Mouse (Mus musculus) erythroid progenitor cell, adult 5-6 weeks (primary cell): ENCODE results near the gene Tmem179. TPM values are rescaled to one million over a fixed set of nuclear protein-coding genes. Genes with fewer than 3 reads are reported as not detected.

ENCODE experiments used
- ATAC-seq: replicated peaks from 2 replicates; pipeline ENCODE4 v1.8.0; 2016; ENCODE audit warnings: moderate number of reproducible peaks, mild to moderate bottlenecking, moderate TSS enrichment, inconsistent platforms; ENCODE audit not compliant: poor library complexity, low FRiP score, severe bottlenecking
- total RNA-seq, 2 experiments: library from RNA; stranded (forward) in 1 of 2; stranded (reverse) in 1 of 2; fragments of 150-400 nt in 1 of 2; fragments of 186-747, 209-891 nt in 1 of 2; gene quantifications; 2 replicates each; pipeline versions ENCODE4 v1.2.3 to v1.2.4; 2015 to 2017; ENCODE audit warnings: low replicate concordance in 2 of 2

Gene Tmem179
- total RNA-seq, 2 experiments from 2014 or later: not detected

DNA sequence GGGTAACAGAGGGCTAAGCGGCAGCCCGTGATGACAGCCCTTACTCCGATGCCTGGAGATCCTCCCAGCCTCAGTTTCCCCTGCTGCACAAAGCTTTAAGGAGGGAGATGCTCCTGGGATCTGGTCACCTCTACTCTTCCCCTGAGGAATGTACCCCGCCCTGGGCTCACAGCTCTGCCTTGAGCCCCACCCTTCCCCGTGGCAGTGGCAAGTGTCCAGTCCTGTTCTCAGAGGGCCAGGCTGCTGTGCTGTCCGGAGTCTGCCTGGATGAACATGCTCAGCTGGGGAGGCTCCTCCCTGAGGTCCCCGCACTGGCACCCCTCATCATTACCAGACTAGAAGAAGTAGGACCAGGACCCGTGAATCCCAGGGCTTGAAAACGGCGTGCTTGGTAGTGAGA lies 49.2 kb downstream of the Tmem179 start:
- ATAC-seq: no peak

GRCm38 (mm10) chr12:112465928-112466327 lies 50.6 kb downstream of the Tmem179 start:
- peak; percentile 46; the same call in 1 of the 2 replicates for ATAC-seq

DNA sequence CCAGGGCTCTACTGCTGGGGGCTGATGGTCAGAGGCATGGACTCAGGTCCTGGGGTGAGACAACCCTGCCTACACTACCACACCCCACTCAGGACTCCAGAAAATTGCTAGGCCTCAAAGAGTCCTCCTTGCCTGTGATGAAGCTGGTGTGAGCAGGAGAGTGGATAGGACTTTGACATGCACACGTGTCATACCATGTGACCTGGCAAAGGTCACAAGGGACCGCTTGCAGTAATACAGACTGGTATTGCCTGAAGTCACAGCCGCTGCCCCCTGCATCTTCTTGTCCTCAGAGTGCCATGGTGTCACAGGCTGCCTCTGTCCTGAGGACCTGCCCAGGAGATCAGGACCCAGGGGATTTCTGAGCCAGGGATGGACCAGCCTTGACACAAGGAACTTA lies 52.0 kb downstream of the Tmem179 start:
- ATAC-seq: no peak

GRCm38 (mm10) chr12:112463750-112464444 lies 52.6 kb downstream of the Tmem179 start:
- ATAC-seq: no peak

- ATAC-seq: no peak
Measured at GRCm38 (mm10) chr12:112463209-112463608, 53.3 kb downstream of the Tmem179 start.

DNA sequence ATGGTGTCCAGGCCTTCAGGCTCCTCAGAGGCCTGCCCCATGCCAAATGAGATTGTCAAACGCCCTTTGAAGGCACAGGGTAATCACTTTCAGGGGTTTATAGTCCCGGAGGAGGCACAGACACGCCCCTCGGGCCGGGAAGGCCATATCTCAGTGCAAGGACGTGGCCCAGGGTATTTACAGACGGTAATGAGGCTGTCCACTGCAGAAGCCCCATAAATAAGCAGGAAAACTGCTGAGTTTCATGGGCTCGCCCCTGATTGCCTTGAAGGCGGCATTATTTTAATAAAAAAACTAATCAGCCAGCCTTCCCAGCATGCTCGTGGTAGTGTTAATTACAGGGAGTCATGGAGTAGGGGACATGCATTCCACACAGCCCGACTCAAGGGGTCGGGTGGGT lies 54.1 kb downstream of the Tmem179 start:
- ATAC-seq: no peak

GRCm38 (mm10) chr12:112457839-112458238 lies 58.7 kb downstream of the Tmem179 start:
- no peak for ATAC-seq

GRCm38 (mm10) chr12:112456144-112456713 lies 60.3 kb downstream of the Tmem179 start:
- no peak for ATAC-seq

GRCm38 (mm10) chr12:112451826-112452225 lies 64.7 kb downstream of the Tmem179 start:
- ATAC-seq: no peak

DNA sequence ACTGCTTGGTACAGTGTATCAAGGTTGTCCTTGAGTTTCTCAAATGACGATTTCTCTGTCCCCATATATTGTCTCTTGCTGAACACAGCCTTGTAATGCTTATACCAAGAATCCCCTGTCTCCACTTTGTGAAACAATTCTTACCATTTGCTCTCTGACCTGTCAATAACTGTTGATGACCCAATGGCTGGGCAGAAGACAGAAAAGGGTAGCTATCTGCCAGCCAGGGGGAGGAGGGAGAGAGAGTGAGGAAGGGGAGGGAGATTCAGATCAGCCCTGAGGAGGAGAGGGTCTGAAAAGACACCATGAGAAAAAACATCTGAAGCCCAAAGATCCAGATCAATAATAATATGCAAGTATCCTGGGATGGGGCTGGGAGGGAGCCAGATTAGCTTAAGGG lies 65.2 kb downstream of the Tmem179 start:
- ATAC-seq: no peak

DNA sequence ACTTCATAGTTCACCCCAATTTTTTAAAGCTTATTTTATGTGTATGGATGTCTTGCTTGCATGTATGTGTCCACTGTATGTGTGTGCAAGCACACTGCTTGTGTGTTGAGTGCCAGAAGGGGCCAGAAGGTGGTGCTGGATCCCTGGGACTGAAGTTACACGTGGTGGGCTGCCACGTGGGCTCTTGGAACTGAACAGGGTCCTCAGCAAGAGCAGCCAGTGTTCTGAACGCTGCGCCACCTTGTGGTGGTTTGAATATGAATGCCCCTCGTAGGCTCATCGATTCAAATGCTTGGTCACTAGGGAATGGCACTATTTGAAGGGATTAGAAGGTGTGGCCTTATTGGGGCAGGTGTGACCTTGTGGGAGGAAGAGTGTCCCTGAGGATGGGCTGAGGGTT lies 65.7 kb downstream of the Tmem179 start:
- no peak for ATAC-seq

Other genes starting within 250 kb of the Tmem179 start
- not detected in 2 replicates for gene A530016L24Rik, start 27.3 kb downstream of the Tmem179 start, total RNA-seq (2015; ENCODE audit: low replicate concordance)
- gene A530016L24Rik, start 27.3 kb downstream of the Tmem179 start, total RNA-seq (2017; ENCODE audit: low replicate concordance): not detected in 2 replicates
- 2.1 and 2.2 TPM in 2 replicates for gene Inf2, start 72.0 kb upstream of the Tmem179 start, total RNA-seq (2015; ENCODE audit: low replicate concordance)
- gene Inf2, start 72.0 kb upstream of the Tmem179 start, total RNA-seq (2017; ENCODE audit: low replicate concordance): 1.0 and 1.5 TPM in 2 replicates
- 16.8 and 26.3 TPM in 2 replicates for gene Adssl1, start 103.3 kb upstream of the Tmem179 start, total RNA-seq (2015; ENCODE audit: low replicate concordance)
- gene Adssl1, start 103.3 kb upstream of the Tmem179 start, total RNA-seq (2017; ENCODE audit: low replicate concordance): 2.0 and 14.9 TPM in 2 replicates
- gene Siva1, start 127.9 kb upstream of the Tmem179 start, total RNA-seq (2015; ENCODE audit: low replicate concordance): 62.0 and 125 TPM in 2 replicates
- 136 and 176 TPM in 2 replicates for gene Siva1, start 127.9 kb upstream of the Tmem179 start, total RNA-seq (2017; ENCODE audit: low replicate concordance)
- 22.6 and 24.1 TPM in 2 replicates for gene Akt1, start 158.1 kb upstream of the Tmem179 start, total RNA-seq (2015; ENCODE audit: low replicate concordance)
- 24.5 and 40.9 TPM in 2 replicates for gene Akt1, start 158.1 kb upstream of the Tmem179 start, total RNA-seq (2017; ENCODE audit: low replicate concordance)
- 10.1 TPM in 1 of 2 replicates, not detected in the other for gene Zbtb42, start 162.1 kb upstream of the Tmem179 start, total RNA-seq (2015; ENCODE audit: low replicate concordance)
- gene Zbtb42, start 162.1 kb upstream of the Tmem179 start, total RNA-seq (2017; ENCODE audit: low replicate concordance): 0.39 TPM in 1 of 2 replicates, not detected in the other
- gene Cep170b, start 203.7 kb upstream of the Tmem179 start, total RNA-seq (2015; ENCODE audit: low replicate concordance): 1.3 TPM in 1 of 2 replicates, not detected in the other
- gene Cep170b, start 203.7 kb upstream of the Tmem179 start, total RNA-seq (2017; ENCODE audit: low replicate concordance): not detected in 2 replicates
- 20.1 and 29.9 TPM in 2 replicates for gene Pld4, start 243.9 kb upstream of the Tmem179 start, total RNA-seq (2015; ENCODE audit: low replicate concordance)
- gene Pld4, start 243.9 kb upstream of the Tmem179 start, total RNA-seq (2017; ENCODE audit: low replicate concordance): 8.9 and 14.0 TPM in 2 replicates